Mouse (Mus musculus): ENCODE data around the gene Smco4.

The Smco4 gene

GRCm38 (mm10) chr9:15507431-15507875 lies 14.2 kb downstream of the Smco4 start:
- no peak for DNase-seq (ENCODE audit: low read depth)

GRCm38 (mm10) chr9:15509363-15509762 lies 16.1 kb downstream of the Smco4 start:
- no peak for DNase-seq (ENCODE audit: low read depth)

GRCm38 (mm10) chr9:15510557-15511310 lies 17.5 kb downstream of the Smco4 start:
- DNase-seq (ENCODE audit: low read depth) = no peak

GRCm38 (mm10) chr9:15512918-15513317 lies 19.7 kb downstream of the Smco4 start:
- no peak for DNase-seq (ENCODE audit: low read depth)

GRCm38 (mm10) chr9:15516007-15516406 lies 22.8 kb downstream of the Smco4 start:
- DNase-seq (ENCODE audit: low read depth) = peak; percentile 47

GRCm38 (mm10) chr9:15517979-15518378 lies 24.7 kb downstream of the Smco4 start:
- DNase-seq (ENCODE audit: low read depth) = no peak

- no peak for DNase-seq (ENCODE audit: low read depth)
These were observed 29.1 kb downstream of the Smco4 start for GRCm38 (mm10) chr9:15522348-15522747.

GRCm38 (mm10) chr9:15522887-15523286 lies 29.7 kb downstream of the Smco4 start:
- no peak for DNase-seq (ENCODE audit: low read depth)

- no peak for DNase-seq (ENCODE audit: low read depth)
These were observed 30.4 kb downstream of the Smco4 start for GRCm38 (mm10) chr9:15523646-15524045.

- no peak for DNase-seq (ENCODE audit: low read depth)
These were observed 32.0 kb downstream of the Smco4 start for GRCm38 (mm10) chr9:15525246-15525645.

- DNase-seq (ENCODE audit: low read depth) = no peak
These were observed 33.3 kb downstream of the Smco4 start for GRCm38 (mm10) chr9:15526539-15526938.

GRCm38 (mm10) chr9:15527846-15528245 lies 34.6 kb downstream of the Smco4 start:
- DNase-seq (ENCODE audit: low read depth) = no peak

GRCm38 (mm10) chr9:15528368-15528767 lies 35.1 kb downstream of the Smco4 start:
- DNase-seq (ENCODE audit: low read depth) = no peak

GRCm38 (mm10) chr9:15529275-15529964 lies 36.2 kb downstream of the Smco4 start:
- DNase-seq (ENCODE audit: low read depth) = no peak

GRCm38 (mm10) chr9:15529965-15530320 lies 36.7 kb downstream of the Smco4 start:
- peak; percentile 88 for DNase-seq (ENCODE audit: low read depth)

- DNase-seq (ENCODE audit: low read depth) = peak; percentile 63
These were observed 38.0 kb downstream of the Smco4 start for GRCm38 (mm10) chr9:15531204-15531603.

- no peak for DNase-seq (ENCODE audit: low read depth)
These were observed 40.3 kb downstream of the Smco4 start for GRCm38 (mm10) chr9:15533336-15534070.

- peak; percentile 65 for DNase-seq (ENCODE audit: low read depth)
These were observed 40.9 kb downstream of the Smco4 start for GRCm38 (mm10) chr9:15534110-15534509.

GRCm38 (mm10) chr9:15535418-15535817 lies 42.2 kb downstream of the Smco4 start:
- DNase-seq (ENCODE audit: low read depth) = no peak

GRCm38 (mm10) chr9:15536861-15537426 lies 43.7 kb downstream of the Smco4 start:
- no peak for DNase-seq (ENCODE audit: low read depth)

GRCm38 (mm10) chr9:15537455-15538048 lies 44.3 kb downstream of the Smco4 start:
- DNase-seq (ENCODE audit: low read depth) = no peak

- no peak for DNase-seq (ENCODE audit: low read depth)
These were observed 45.8 kb downstream of the Smco4 start for GRCm38 (mm10) chr9:15538979-15539533.
